Mouse (Mus musculus) kidney, postnatal 4 days (tissue): Measurements from ENCODE around the gene Ston1.

Source experiments
- DNase-seq, 2 experiments: peaks; one replicate each; pipeline ENCODE4 v3.0.0; 2021; ENCODE audit warnings: mixed read lengths in 2 of 2

Ston1 gene

DNA sequence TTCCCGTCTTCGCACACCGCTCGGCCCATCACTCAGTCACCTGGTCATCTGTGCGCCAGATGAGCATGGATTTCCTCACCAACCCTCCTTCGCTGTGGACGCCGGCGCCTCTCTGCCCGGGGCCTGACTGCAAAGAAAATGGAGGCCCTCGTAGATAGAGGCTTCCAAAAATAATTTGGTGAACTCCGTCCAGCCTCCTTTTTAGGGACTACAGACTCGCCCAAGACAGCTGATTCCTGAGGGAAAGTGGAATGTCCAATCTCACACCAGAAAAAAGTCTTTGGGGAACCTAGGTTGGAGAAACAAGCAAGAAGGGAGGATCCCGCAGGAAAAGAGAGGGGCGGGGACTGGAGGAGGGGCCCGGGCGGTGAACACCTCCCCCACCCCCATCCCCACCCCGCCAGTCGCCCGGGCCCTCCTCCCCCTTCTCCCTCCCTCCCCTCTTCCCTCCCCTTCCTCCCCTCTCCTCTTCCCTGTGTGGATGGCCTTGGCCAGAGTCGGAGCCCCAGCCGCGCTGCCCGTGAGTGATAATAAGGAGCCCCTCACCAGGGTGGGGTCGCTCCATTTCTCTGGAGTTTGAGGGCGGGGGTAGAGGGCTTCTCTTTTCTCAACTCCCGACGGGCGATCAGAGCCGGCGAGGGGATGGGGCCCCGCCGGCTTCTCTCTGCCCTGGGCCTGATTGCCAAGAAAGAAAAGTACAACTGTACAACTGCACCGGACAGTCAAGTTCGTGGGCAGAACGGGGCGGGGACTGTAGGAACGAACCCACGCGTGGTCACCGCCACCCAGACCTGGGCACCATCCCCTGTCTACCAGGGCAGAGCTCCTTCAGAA is at the start of gene Ston1:
Gene Ston1, plus strand, starts transcription at position 463 of the 834 bp plus-strand sequence.
- DNase-seq = peak; percentile 72 to 92

DNA sequence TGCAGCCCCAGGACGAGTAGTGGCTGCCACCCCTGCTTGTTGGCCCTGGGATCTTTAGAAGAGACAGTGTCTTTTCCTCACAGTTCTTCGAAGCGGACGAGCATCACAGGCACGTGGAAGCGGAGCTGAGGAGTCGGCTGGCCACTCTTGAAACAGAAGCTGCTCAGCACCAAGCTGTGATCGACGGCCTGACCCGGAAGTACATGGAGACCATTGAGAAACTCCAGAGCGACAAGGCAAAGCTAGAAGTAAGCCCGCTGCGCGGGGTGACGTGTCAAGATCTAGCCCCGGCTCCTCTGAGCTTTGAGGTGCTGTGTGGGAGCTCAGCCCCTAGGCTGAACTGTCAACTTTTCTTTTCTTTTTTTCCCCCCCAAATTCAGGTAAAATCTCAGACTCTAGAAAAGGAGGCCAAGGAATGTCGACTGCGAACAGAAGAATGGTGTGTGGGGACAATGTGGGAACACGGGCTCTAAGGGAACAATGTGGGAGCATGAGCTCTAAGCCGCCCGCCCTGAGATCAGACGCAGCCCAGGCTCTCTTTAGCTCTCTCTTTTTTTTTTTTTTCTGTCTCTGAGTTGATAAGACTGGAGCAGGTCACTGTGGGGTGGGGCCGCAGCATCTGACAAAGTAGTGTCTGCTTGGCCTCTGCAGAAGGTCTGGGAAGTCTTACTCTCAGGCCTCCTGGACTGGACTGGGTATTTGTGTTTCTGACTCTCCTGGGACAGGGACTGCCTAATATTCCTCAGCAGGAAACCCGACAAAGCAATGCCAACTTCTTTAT is 47.9 kb upstream of the Ston1 start:
- no peak for DNase-seq

DNA sequence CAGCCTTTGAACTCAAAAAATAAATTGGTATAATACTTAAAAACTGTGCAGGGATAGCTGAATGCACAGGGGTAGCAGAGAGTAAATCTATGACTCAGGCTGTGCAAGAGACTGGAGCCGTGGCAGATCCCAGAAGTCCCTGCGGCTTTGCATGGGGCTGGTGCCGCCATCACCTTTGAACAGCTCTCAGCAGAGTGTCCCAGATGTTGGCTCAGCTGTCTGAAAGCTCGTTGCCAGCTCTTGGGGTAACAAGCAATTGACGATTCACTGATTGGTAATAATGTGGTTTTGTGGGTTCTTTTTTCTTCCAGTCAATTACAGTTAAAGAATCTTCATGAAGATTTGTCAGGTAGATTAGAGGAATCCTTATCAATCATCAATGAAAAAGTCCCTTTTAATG is 47.1 kb upstream of the Ston1 start:
- DNase-seq = no peak

DNA sequence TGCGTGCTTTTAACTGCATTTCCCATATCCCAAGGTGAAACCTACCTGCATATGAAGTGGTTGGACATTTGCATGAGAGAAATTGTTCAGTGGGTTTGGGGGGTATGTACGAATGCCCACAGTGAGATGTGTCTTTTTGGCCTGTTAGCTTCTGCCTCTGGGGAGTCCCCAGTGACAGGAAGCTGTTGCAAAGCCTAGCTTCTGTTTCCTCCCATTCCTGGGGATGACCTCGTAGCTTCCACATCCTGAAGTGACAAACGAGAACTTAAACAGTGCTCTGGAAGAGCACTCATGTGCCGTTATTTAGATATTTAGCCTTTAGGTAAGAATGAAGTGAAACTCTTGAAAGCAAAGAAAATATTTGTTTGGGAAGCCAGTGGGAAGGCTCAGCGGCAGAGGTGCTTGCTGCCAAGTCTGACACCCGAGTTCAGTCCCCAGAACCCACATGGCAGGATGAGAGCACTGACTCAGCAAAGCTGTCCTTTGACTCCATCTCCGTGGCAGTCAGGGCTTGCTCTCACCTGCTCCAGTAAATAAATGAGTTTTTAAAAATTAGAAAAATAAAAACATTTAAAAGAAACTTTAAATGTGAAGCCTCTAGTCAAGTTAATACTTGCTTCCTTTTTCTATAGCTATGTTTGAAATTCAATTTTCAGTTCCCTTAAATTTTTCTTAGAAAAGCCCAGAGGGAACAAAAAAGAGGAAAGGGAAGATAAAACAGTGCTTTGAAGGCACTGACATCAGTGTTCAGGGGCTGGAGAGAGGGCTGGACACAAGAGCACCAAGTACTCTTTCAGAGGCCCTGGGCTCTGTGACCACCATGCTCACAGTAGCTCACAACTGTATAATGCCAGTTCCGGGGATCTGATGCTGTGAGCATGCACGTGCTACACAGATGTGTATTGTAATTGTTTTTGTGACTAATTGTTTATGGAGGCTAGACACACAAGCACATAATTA is 46.2 kb upstream of the Ston1 start:
- no peak for DNase-seq

DNA sequence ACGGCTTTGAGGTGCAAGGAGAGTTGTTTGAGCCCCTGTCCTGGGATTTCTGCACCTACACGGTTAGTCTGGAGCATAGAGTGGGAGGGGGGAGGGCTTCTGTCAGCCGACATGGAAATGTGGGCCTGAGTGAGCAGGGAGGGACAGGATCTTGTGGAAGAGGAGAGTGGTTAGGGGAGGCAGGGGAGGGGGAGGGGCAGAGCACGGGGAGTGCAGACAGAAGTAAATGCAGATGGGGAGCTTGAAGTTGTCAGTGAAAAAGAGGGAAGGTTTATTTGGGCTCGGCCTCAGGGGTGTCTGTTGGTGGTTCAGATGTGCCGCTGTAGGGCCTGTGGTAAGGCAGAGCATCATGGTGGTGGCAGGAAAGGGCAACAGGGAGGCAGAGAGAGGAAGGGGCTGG is 44.9 kb upstream of the Ston1 start:
- DNase-seq = no peak

DNA sequence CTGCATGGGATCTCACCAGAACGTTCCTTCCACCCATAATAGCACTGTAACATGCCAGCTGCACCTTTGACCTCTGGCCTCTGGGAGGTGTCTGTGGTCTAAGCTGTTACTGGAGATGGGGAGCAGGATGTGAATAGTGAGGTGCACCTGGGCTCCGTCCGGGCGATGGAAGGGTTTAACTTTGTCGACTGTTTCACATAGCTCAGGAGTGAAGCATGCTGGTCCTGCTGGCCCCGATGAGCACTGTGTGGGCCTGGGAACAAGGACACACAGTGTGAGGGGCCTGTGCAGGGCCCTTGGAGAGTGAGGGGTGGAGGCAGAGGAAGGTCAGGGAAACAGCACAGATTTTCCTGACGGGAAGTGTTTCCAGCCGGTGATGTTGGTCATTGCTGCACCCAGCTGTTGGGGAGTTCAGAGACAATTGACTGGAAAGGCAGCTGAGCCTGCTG is 44.5 kb upstream of the Ston1 start:
- peak in 1 of 2 experiments; percentile 49 for DNase-seq

DNA sequence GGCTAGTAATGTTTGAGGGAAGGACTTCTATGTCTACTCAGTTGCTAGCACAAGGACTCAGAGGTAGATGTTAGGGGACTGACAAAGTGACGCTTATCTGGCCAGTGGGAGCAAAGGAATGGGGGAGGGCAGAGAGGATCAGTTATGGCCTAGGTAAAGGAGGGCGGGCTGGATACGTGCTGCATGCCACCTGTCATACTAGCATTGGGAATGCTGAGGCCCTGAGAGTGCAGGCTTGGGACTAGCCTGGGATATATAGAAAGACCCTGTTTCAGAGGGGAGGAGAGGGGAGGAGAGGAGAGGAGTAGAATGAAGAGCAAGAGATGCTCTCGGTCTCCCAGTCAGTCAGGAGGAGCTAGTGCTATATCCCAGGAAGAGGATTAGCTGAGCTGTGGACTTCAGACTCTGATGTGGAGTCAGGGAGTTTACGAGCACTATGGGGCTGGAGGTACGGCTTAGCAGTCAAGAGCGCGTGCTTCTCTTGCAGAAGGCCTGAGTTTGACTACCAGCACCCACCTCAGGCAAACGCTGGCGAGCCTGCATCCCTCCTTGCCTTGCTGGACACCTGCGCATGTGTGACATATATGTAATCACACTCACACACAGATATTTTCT is 43.9 kb upstream of the Ston1 start:
- DNase-seq = no peak

DNA sequence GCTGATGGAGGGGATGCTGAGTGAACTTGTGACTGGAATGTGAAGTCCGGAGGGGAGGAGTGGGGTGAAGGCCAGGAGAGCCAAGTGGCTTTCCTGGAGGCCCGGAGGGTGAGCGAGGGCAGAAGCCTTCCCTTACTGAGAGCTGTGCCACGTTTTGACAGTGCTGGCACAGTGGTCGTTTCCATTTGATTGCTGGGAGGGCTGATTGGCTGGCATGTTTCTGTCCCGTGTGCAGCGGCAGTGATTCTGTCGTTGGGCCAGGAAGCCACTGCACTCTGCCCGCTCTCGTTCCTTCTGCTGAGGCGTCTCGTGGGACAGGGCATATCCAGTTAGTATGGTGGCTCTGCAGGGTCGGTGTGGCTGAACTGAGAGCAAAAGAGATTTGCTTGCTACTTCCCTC is 41.3 kb upstream of the Ston1 start:
- no peak for DNase-seq

DNA sequence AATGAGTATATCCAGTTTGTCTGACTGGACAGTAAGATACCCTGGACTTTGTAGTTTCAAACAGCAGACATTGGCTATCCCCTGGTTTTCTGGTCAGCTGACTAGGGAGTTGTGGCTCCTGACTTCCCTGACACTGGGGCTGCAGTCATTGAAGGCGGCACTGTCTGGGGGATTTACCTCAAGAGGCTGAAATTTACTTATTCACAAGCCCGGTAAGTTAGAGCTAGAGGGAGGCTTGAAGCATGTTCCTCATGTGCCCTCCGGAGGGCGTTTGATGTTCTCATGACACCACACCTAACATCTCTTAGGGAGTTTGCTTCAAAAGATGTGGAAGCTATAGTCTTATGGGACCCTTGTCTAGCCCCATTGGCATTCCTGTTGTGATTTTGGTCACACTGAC is 40.8 kb upstream of the Ston1 start:
- DNase-seq = no peak

DNA sequence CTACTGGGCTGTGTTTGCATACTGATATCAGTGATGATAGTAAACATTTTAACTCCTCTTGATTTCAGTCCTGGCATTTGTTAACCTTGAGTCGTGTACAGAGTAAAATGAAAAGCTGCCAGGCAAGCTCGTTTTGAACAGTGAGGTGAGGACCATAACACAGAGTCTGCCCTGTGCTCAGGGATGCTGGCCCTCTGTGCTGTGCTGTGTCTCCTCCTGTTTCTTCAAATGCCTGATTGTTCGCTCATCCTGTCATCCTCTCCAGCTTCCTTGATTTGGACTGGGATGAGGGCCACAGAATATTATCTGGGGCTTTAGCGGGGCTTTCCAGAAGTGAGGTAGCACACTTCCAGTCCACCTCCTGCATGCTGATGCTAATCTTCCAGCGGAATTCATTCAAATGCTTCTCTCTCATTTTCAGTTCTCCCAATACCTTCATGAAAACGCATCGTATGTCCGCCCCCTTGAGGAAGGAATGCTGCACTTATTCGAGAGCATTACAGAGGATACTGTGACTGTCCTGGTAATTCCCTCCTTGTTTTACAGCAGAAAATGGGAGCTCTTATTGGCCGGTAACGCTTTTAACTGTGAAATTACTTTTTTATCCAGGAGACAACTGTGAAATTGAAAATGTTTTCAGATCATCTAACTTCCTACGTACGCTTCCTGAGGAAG is 39.2 kb upstream of the Ston1 start:
- peak; percentile 89 to 91 for DNase-seq

DNA sequence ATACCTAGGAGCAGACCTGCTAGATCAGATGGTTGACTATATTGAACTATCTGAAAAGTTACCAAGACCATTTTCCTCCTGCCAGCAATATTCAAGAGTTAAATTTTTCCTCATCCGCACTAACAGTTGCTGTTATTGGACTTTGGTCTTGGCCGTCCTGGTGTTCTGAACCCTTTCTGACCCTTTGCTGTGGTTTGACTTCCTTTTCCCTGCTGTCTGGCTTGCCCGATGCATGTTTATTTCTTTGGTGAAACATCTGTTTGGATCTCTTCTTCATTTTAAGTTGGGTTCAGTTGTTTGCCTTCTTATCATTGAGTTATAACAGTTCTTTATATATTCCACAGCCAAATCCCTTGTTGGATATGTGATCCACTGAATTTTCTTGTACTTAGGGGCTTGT is 33.9 kb upstream of the Ston1 start:
- DNase-seq = no peak

DNA sequence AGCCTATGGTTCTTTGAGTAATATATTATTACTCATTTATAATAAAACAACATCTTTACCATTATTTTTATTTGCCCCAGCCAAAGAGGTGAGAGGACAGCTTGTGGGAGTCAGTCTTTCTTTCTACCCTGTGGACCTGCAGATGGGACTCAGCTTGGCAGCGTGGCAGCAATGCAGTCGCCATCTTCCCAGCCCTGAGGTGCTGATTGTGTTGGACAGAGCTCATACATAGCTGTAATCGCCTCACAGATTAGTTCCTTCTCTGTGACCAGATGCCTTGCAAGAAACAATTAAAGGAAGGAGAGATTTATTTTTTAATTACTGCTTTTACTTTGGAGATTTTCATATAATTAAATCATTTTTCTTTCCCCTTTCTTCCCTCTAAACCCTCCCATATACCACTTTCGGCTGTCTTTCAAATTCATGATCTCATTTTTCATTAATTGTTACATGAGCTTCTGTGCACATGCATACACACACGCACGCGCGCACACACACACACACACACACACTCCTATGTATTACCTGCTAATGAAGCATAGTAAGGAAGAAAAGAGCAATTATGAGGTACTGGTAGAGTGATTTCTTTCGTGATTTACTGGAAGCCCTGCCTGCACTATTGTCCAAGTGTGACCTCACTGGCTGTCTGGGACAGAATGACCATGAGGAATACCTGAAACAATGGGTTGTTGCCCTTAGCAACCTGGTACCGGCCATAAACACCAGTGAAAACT is 27.5 kb upstream of the Ston1 start:
- no peak for DNase-seq

DNA sequence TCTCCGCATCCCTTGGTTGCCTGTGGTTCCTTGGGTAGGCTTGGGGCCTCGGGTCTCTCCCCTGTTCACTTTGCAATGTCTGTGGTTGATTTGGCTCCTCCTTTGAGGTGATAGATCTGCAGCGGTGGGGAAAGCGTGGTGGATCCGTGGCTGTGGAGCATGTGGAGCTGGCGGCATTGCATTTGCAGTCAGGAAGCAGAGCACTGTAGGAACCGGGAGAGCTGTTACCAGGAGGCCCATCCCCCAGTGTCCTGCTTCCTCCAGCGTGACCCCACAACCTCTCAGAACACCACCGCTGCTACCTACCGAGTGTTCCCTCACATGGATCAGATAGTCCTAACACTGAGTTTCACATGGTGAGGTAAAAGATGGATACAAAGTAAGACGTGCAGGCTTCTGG is 26.7 kb upstream of the Ston1 start:
- DNase-seq = no peak

DNA sequence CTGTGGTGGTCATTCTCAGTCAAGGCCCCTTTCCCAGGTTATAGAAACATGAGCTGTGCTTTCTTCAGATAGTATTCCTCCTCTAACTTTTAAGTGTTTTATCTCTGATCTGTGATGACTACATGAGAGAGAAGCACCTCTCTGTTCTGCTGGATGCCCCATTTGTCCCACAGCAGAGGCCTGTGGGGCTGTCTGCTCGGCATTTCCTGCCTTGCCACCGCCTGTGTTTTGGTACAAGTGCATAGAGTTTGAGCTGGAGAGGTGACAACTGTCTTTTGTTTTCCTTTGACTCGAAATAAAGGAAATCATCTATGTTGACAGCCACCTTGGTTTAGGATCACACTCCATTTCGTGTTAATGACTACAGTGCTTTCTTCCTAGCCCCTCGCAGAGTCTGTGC is 22.7 kb upstream of the Ston1 start:
- DNase-seq = no peak

DNA sequence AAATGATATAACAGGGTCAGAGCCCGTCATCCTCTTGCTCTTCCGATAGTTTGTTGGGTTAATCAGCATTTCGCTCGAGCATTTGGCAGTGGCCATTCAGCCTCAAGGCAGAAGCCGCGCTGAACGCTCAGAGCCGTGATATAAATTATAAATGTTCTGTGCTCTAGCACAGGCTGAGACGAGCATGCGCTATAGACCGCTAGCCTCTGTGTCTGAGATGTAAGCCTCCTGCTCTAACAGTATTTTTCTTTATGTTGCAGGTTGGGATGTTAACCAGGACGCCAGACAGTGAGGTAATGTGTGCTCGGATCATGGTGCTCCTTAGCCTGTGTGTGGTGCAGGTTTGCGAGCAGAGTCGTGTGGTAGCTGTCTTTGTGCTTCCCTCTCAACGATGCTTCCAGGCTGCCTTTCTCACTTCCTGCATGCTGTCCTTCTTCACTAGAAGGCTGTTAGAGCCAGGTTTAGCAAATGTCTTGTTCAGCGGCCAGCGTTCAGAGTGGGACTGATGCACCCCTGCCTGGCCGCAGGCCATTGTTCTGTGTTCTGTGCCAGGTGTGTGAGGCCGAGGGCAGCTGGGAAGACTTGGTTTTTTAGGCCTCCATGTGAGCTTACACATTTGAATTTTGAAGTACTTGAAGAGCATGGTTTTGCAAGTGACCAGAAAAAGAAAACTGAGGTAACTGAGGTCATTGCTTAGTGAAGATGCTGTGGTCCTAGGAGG is 18.8 kb upstream of the Ston1 start:
- no peak for DNase-seq

DNA sequence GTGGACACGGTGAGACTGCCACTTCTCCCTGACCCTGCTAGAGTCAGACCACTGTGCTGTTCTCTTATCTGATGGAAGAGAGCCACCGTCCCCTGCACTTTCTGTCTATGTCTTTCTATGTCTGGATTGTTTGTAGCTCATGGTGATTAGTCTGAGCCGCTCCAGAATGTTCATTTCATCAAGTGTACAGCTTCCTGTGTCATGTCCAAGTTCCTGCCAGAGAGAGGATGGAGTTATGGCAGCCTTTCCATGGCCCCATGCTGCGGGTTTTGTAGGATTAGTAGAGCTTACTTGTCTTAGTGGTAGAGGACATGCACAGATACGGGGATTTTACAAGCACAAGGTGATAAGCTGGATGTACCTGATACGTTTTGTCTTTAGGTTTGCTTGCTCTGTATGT is 16.9 kb upstream of the Ston1 start:
- DNase-seq = peak; percentile 34 to 50

DNA sequence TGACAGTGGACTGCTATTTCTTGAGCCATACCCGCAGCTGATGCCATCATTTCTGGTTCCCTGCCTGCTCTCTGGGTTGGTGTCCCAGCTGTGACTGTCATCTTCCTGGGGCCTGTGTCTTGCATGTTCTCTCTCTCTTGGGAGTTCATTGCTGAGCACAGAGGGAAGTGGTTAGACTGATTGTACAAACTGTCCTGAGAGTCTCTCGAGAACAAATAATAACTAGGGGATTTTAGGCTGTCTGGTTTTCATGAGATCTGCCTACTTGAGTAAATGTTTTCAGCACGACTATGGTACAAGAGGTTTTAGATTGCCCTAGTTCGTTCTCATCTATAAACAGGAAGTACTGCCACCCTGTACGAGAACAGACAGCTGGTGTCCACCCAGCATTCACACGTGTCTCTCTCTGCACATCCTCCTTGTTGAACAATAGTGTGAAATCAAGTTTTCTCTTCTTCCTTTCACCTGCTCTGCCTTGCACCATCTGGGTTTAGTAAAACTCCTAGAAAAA is 15.9 kb upstream of the Ston1 start:
- DNase-seq = no peak

DNA sequence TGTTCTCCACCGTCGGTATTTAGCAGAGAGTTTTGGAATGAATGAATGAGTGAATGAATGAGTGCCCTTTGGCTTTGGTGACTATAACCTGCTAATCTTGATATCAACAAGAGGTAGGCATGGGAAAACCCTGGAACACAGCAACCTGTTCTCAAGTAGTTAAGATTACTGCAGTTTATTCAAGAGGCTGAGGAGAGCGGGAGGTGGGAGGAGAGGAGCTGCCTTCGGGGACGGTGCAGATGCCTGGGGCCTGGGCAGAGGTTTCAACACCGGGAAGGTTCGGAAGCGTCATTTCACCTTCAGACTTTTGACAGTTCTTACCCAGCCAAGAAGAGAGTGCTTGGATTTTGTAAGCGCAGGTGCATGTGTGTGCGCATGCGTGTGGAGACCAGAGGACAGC is 14.5 kb upstream of the Ston1 start:
- DNase-seq = no peak

DNA sequence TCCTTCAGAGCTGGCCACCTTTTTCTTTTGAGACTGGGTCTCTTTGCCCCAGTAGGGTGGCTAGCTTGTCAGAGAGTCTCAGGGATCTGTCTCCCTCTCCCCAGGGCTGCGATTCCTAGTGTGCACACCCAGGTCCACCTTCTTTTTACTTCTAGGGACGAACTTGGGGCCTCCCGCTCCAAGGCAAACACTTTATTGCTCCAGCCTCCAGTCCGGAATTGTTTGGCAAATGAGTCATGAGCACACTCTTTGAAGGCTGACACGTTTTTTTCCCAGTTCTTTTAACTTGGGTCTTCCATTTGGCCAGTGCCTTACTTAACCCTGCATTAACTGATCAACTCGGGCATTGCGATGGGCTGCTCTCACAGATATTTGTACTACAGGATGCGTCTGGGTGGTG is 14.1 kb upstream of the Ston1 start:
- DNase-seq = no peak

DNA sequence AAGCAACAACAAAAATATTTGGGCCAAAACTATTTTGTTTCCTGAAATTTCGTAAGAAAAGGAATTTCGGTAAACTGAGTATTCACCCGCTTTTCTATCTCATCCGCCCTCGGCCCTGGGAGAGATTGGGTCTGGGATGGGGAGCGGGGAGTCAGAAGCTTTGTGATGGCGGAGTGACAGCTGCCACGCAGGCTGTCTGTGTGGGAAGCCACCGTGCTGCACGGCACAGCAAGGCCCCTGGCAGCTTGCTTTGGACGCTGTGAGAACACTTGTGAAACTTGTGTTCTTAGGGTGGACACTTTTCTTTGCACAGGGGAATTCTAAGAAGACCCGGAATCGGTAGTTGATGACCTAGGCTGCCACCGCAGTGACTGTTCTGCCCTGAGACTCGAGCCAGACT is 10.1 kb upstream of the Ston1 start:
- DNase-seq = no peak
